Mouse (Mus musculus) lung, postnatal 0 days (tissue): ENCODE data around the gene Helz.

ENCODE experiments used
- CTCF ChIP-seq: IDR thresholded peaks from 2 replicates; pipeline ENCODE4 v1.5.1; 2016; ENCODE audit warnings: antibody characterized with exemption, mild to moderate bottlenecking
- EP300 ChIP-seq: IDR thresholded peaks from 2 replicates; pipeline ENCODE4 v1.6.1; 2016; ENCODE audit warnings: antibody characterized with exemption, mild to moderate bottlenecking, control low read depth

- no peak for TF ChIP-seq EP300
- no peak for TF ChIP-seq CTCF
These were observed 176.9 kb downstream of the Helz start for GRCm38 (mm10) chr11:107724603-107725002.
